Mouse (Mus musculus) thymus, adult 2 months (tissue): Measurements from ENCODE around the gene Helz.

Experiments used
- CTCF ChIP-seq: fragments of 200-500 bp; IDR thresholded peaks from 2 replicates; pipeline ENCODE4 v1.5.1; 2012; ENCODE audit warnings: mild to moderate bottlenecking, control low read depth, low read length, moderate library complexity, borderline replicate concordance; ENCODE audit not compliant: control insufficient read depth, poor library complexity, insufficient read depth; ENCODE audit errors: extremely low read depth
- POLR2A ChIP-seq: fragments of 200-500 bp; IDR thresholded peaks from 2 replicates; pipeline ENCODE4 v1.6.1; 2012; ENCODE audit warnings: mild to moderate bottlenecking, low read length, control low read depth, moderate library complexity; ENCODE audit not compliant: control insufficient read depth, poor library complexity, insufficient read depth; ENCODE audit errors: extremely low read depth

DNA sequence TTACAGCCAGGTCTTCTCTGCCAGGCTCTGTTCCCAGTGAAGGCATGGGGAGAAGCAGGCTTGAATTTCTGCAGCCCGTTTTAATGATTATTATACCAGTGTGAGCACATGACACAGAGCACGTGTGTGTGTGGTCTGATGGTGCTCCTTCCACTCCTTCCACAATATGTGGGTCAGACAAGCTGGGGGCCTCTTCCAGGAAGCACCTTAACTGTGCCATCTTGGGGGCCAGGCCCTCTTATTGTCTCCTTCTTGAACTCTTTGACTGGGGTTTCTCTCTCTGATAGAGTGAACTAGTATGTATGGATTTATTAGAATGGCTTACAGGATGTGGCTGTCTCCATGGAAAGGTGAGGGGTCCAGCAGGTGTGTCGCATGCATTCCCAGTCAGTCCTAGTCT is 24.8 kb downstream of the Helz start:
- TF ChIP-seq CTCF (no peak), POLR2A (no peak)
